Mouse (Mus musculus): ENCODE measurements around the gene Gm20388.

Gene Gm20388

DNA sequence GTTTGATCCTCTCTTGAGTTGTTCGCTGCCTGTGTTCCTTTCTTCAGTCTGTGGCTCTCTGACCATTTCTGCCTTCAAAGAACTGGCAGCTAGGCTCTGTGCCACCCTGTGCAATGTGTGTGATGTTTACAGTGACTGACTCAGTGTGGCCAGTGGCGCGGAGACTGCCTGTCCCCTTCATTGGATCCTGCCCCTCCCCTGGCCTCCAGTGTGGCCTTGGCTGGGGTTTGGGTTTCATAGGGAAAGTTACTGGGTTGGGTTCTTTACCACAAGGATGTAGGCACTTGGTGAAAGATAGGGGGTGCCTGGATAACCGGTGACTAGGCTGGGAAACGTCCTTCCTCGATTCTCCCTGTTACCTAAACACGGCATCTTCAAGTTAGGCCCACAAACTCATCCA, 3774.2 kb downstream of the Gm20388 start:
- DNase-seq (ENCODE audit: low spot score): no peak

- no peak for DNase-seq (ENCODE audit: low spot score)
These were observed 3774.8 kb downstream of the Gm20388 start for GRCm38 (mm10) chr8:123685477-123685876.

DNA sequence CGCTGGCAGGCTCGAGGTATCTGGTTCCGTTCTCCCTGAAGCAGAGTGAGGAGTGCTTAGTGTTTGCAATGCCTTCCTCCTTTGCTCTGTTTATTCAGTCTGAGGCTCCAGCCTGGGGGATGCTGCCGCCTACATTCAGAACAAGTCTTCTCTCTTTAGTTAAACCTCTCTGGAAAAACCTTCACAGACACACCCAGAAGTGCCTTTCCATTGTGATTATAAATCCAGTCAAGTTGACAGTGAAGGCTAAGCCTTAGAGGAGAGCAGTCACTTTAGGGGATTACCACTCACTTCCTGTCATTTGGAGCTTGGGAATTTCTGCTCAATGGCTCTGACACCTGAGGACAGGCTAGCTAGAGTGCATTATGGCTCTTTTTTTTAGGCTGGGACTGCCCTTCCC, 3777.2 kb downstream of the Gm20388 start:
- no peak for DNase-seq (ENCODE audit: low spot score)

GRCm38 (mm10) chr8:123692165-123692962, 3781.7 kb downstream of the Gm20388 start:
- no peak for DNase-seq (ENCODE audit: low spot score)

GRCm38 (mm10) chr8:123696167-123696566, 3785.5 kb downstream of the Gm20388 start:
- no peak for DNase-seq (ENCODE audit: low spot score)

DNA sequence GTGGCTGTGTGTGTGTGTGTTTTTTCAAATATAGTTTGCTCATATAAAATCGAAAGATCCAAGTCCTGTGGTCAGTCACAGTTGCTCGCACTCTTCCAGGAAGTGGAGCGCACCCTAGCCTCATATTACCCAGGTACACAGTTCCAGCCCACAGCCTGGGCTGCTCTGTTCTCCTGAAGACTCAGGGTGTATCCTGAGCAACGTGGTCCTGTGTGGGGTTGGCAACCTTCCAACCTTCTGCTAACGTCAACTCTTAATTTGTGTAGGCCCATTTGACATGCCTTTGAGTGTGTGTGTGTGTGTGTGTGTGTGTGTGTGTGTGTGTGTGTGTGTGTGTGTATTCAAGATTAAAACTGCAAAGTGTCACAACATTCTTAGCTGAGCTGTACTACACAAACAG, 3786.7 kb downstream of the Gm20388 start:
- DNase-seq (ENCODE audit: low spot score): no peak

DNA sequence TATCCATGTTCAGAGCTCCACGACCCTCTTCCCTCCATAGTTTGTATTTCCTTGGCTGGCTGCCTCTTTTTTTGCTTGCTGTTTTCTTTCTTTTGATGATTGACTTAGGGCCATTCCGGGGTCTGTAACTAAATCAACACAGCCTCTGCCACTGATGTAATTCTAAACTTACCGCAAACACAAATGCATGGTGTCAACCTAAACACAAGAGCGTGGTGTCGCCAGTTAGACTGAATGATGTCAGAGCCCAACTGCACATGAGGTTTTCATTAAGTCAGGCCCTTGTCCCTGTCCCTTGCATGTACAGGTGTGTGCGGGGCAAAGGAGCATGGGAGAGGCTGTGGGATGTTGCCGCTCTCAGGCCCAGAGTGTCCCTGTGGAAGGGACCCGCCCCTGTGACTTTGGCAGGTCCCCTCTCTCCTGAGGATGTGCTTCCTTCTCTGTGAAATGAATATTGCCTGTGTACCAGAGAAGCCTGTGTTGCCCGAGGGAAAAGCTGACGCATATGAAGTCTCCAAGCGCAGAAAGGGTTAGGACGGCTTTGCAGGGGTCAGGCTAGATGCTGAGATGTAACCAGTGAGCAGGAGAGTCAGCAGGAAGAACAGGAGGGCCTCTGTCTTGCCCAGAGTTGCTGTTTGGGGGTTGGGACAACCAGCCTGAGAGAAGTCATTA, 3789.9 kb downstream of the Gm20388 start:
- peak; percentile 66 for DNase-seq (ENCODE audit: low spot score)

- no peak for DNase-seq (ENCODE audit: low spot score)
These were observed 3791.4 kb downstream of the Gm20388 start for GRCm38 (mm10) chr8:123701952-123702587.

DNA sequence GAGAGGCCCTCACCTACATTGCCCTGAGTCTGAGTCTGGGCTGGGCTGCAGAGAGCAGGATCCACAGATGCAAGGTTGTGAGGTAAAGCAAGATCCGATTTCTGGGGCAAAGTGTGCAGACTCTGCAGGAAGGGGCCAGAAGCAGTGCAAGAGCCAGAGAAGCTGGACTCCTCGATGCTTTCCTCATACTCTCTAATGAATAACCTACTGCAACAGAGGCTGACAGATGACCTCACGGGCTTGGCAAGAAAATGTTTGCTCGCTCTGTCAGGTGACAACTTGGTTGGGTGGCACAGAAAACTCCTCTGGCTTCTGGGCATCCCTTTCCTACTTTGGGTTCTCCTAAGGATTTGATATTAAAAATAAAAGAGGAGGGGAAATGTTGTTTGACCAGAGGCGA, 3794.7 kb downstream of the Gm20388 start:
- DNase-seq (ENCODE audit: low spot score): no peak

- no peak for DNase-seq (ENCODE audit: low spot score)
These were observed 3796.5 kb downstream of the Gm20388 start for GRCm38 (mm10) chr8:123707137-123707536.

DNA sequence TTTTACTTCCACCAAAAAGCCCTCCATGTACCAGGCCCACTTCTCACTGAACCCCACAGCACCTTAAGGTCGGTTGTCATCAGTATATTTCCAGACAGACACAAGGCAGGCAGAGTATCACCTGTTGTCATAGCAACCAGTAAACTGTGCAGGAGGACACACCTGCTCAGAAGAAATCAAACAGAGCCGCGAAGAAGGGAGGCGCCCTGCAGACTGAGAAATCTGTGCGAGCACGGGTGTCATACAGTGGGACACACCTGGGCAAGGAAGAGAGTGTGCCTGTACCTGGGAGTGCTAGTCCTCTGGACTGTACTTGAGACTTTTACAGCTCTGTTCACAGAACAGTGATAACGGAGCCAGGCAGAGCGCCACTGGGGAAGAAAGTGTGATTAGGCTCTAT, 3798.1 kb downstream of the Gm20388 start:
- DNase-seq (ENCODE audit: low spot score): no peak

- no peak for DNase-seq (ENCODE audit: low spot score)
These were observed 3799.7 kb downstream of the Gm20388 start for GRCm38 (mm10) chr8:123710335-123710734.

DNA sequence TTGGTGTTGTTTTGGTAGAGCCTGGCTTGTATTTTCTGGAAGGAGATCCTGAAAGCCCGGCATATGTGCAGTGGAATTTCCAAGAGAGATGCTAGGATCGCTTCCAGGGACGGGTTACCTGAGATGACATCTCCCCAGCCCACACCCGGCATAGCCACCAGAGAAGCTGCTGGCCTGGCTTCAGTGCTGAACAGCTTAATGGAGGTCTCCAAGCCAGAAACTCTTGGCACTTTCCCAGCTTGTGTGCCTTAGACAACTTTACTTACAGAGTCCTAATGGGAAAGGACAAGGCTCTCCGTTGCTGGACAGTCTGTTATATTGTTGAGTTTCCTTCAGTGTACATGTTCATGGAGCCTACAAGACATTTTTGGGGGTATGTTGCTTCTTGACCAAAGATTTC, 3803.8 kb downstream of the Gm20388 start:
- no peak for DNase-seq (ENCODE audit: low spot score)

GRCm38 (mm10) chr8:123715916-123716592, 3805.4 kb downstream of the Gm20388 start:
- DNase-seq (ENCODE audit: low spot score): peak; percentile 44

- no peak for DNase-seq (ENCODE audit: low spot score)
These were observed 3806.5 kb downstream of the Gm20388 start for GRCm38 (mm10) chr8:123717104-123717503.

GRCm38 (mm10) chr8:123717516-123718490, 3807.2 kb downstream of the Gm20388 start:
- DNase-seq (ENCODE audit: low spot score): peak; percentile 65

DNA sequence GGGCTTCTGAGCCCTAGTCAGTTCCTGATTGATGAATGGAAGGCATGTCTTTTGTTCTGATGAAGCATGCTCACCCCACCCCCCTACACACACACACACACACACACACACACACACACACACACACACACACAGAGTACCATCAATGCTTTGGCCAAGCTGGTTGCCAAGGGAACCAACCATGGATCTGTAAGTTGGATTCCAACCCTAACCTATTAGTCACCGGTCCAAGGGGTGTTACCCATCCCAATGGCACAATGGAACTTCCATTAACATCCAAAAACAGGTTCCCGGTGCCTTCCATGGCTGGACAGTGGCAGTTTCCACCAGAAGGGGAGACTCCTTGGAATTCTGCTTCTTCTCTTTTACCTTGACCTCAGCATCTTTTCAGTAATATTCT, 3808.1 kb downstream of the Gm20388 start:
- no peak for DNase-seq (ENCODE audit: low spot score)

GRCm38 (mm10) chr8:123719280-123719679, 3808.6 kb downstream of the Gm20388 start:
- DNase-seq (ENCODE audit: low spot score): no peak

GRCm38 (mm10) chr8:123719811-123720210, 3809.2 kb downstream of the Gm20388 start:
- no peak for DNase-seq (ENCODE audit: low spot score)

DNA sequence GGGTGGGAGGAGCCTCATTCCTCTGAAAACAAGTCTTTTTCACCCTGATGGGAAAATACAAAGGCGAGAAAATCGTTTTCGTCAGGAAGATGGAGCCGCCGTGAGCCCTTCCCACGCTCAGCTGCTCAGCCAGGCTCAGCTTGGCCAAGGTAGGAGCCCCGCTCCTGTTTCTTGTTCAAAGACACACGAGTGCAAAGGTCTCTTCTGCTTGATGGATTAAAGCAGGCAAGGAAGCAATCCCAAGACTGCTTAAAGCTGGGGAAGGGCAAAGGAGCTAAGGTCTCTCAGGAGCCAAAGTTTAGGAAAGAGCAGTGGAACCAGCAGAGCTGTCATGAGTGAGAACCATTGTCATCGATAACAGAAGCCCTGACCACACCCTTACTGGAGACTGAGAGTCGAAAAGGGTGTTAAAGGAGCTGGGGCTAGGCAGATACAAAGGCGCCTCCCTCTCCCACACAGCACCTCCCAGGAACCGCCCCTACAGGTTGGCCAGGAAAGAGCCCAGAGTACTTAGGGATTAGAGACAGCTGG, 3809.9 kb downstream of the Gm20388 start:
- DNase-seq (ENCODE audit: low spot score): peak; percentile 42

DNA sequence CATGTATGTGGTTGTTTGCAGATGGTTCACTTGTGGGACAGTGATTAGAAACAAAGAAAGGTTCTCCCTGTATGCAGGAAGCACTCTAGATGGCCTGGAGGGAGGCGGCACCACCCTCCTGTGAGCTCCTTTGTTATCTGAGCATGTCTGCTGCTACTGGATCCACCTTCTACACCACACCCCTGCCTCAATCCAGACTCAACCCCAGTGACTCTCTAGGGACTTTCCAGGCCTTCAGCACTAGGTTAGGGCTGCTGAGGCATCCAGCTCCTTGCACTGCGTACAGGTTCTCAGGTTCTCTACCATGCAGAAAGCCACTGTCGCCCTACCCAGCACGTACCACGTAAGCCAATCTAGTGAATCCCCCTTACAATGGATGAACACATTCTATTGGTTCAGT, 3811.6 kb downstream of the Gm20388 start:
- DNase-seq (ENCODE audit: low spot score): no peak
